8 mouse cellular contexts compared by ENCODE assay signal in the genomic region with DNA sequence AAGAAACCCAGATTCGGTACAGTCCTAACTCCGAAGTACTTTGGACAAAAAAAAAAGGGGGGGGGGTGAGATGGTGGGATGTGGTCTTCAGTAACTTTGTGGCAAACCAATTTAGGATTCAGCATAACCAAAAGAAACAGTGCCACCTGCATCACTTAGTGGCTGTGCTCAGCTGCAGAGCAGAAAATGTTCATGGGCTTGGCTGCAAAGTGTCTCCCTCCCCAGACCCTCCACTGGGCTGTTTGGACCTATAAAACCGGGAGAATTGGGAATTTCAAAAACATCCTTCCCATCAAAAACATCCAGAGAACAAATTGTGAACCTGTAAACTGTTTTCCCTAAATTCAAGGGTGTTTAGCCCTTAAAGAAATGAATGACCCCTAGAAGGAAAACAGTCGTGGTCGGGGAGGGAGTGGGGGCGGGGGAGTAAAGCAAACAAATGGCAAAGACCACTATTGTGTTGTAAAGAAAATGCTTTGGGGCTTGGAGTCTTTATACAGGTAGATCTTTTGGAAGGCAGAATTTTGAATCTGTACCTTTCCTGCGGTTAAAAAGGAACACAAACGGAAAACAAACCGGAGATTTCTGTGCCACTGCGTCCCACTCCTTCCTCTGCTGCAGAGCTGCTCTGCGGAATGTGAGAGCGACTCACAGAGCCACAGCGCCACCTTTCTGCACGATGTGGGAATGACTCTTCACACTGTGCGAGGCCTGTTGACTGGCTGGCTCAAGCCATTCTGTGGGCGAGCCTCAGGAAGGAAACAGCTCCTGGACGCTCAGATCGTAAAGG.
DNase-seq lines count a peak whose midpoint lies in the region; ATAC-seq lines count a peak whose summit lies in the region.

No protein-coding gene starts in this region.

- DNase-seq in R1 (ENCODE audit: low read depth, low spot score), result peak; percentile 91
- DNase-seq in cerebellum, postnatal 36 days, result peak; percentile 90 to 93
- DNase-seq in frontal cortex, postnatal 36 days (ENCODE audit: low spot score in 2 of 2), result peak; percentile 86 to 95
- peak; percentile 82 for DNase-seq in left cerebral cortex, adult 11 months (ENCODE audit: low spot score)
- DNase-seq in lung, postnatal 4 days, result peak; percentile 91 to 93
- peak; percentile 75 for DNase-seq in retina, postnatal 7 days (ENCODE audit: low read depth, low spot score)
- DNase-seq in urinary bladder, adult 2 months (ENCODE audit: low spot score), result peak; percentile 67

- ATAC-seq in hindbrain, embryonic 15.5 days (ENCODE audit: low FRiP score, low read depth), result peak; percentile 99

- peak overlapping the region; percentile 41; the same call in 1 of the 2 replicates for H3K9ac ChIP-seq in hindbrain, embryonic 15.5 days

- peaks cover 5% of the 10 kb centered on the region; the same call in 1 of the 2 replicates for H3K4me1 ChIP-seq in hindbrain, embryonic 15.5 days (replicated peaks)

- no peaks in the 10 kb centered on the region for H3K9me3 ChIP-seq in hindbrain, embryonic 15.5 days

- H3K36me3 ChIP-seq in hindbrain, embryonic 15.5 days, result peaks cover 5% of the 10 kb centered on the region; the same call in 1 of the 2 replicates

- peak overlapping the region; percentile 64 for H3K4me2 ChIP-seq in hindbrain, embryonic 15.5 days

- peak overlapping the region; percentile 76 for H3K27ac ChIP-seq in hindbrain, embryonic 15.5 days (replicated peaks)

- H3K4me3 ChIP-seq in hindbrain, embryonic 15.5 days, result peak overlapping the region; percentile 40

- WGBS in hindbrain, embryonic 15.5 days, result 4% methylated on average over 18 of the region's 18 CpGs

- H3K27me3 ChIP-seq in hindbrain, embryonic 15.5 days, result no peaks in the 10 kb centered on the region

Comparison
In these comparisons a context has a peak if more than half of its experiments do, and no peak if none do; other contexts are left out.
1. Peak in every context shown above with its lines: DNase-seq, ATAC-seq, H3K4me3 ChIP-seq and H3K27ac ChIP-seq.